Mouse (Mus musculus) brain, embryonic 14.5 days (tissue): ENCODE results near the gene Zkscan17. TPM values are rescaled to one million over a fixed set of nuclear protein-coding genes. Genes with fewer than 3 reads are reported as not detected.

ENCODE experiments used
- DNase-seq: peaks from one replicate; pipeline ENCODE4 v3.0.0-alpha.2; 2011; ENCODE audit warnings: low read depth
- CTCF ChIP-seq: fragments of 200-500 bp; IDR thresholded peaks from 2 replicates; pipeline ENCODE4 v1.5.1; 2012; ENCODE audit warnings: inconsistent platforms, mild to moderate bottlenecking, moderate library complexity, borderline replicate concordance; ENCODE audit not compliant: insufficient read depth, insufficient read length; ENCODE audit errors: extremely low read depth
- POLR2A ChIP-seq: fragments of 200-500 bp; IDR thresholded peaks from 2 replicates; pipeline ENCODE4 v1.6.1; 2012; ENCODE audit warnings: mild to moderate bottlenecking, inconsistent platforms, borderline replicate concordance; ENCODE audit not compliant: poor library complexity, insufficient read depth, insufficient read length, severe bottlenecking; ENCODE audit errors: extremely low read depth
- polyA plus RNA-seq: library from polyadenylated mRNA; depleted of rRNA; stranded (reverse); fragments of >200 nt; gene quantifications from 2 replicates; pipeline ENCODE4 v1.2.3, GENCODE M21; 2012

Gene Zkscan17
- polyA plus RNA-seq, 1 experiment = 16.4 TPM

DNA sequence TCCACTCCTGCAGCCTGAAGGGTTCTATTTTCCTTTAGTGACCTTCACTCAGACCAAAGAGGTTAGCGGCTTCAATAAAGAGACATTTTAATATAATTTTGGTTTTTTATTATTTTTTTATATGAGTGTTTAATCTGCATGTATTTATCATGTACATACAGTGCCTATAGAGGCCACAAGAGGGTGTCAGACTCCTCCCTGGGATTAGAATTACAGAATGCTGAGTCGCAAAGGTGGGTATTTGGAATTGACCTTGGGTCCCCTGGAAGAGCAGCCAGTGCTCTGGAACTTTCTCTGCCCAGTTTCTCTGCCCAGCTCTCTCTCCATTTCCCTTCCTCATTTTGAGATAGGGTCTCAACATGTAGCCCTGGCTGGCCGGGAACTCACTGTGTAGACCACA is 13.0 kb downstream of the Zkscan17 start:
- TF ChIP-seq POLR2A (no peak), CTCF (no peak)
- no peak for DNase-seq

DNA sequence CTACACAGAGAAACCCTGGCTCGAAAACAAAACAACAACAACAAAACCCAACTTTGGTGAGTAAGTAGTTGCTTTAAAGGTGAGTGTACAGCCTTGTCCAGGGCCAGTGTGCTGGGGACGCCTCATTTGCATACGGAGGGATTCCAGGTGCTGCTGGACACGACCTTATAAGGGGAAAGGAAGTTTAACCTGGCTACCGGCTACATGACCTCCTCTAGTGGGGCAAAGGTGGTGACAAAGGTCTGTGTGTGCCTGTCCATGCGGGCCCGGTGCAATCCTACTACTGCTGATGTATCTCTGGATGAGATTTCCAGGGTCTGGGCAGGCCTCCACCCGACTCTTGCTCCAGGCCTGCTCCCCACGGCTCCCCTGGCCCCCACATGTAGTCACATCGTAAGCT is 13.8 kb downstream of the Zkscan17 start:
- TF ChIP-seq POLR2A (no peak), CTCF (no peak)
- DNase-seq = no peak

DNA sequence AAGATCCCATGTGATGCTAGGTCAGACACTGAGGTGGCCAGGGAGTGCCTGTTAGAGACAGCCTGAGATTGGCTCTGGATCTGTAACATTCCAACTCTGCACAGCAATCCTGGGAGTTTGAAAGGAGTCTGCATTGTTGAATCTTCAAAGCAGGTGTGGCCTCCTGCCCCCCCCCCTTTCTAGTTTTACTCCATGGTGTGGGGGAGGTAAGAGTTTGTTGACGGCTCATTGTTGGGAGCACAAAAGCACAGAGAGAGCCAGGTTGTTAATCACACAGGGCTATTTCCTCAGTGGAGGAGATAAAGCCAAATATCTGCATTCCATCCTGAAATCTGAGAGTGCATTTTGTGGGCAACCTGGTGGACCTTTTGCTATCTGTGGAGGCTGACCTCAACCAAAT is 15.0 kb downstream of the Zkscan17 start:
- no peak for TF ChIP-seq CTCF
- TF ChIP-seq POLR2A = no peak
- no peak for DNase-seq

DNA sequence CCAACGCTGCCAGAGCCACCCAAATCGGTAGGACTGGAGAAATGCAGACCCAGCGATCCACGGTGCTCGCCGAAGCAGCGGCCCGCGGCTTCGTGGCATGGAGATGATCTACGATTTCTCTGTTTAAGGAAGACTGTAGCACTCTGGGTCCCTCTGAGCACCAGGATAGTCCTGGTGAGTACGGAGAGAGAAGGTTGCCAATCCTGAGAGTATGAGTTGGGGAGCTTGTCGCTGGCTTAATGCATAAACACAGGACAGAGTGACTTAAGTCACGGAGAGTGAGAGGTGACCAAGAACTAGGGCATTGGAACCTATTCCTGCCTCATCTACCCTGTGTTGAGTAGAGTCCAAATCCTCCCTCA is 19.9 kb downstream of the Zkscan17 start:
- TF ChIP-seq POLR2A (no peak), CTCF (no peak)
- no peak for DNase-seq

DNA sequence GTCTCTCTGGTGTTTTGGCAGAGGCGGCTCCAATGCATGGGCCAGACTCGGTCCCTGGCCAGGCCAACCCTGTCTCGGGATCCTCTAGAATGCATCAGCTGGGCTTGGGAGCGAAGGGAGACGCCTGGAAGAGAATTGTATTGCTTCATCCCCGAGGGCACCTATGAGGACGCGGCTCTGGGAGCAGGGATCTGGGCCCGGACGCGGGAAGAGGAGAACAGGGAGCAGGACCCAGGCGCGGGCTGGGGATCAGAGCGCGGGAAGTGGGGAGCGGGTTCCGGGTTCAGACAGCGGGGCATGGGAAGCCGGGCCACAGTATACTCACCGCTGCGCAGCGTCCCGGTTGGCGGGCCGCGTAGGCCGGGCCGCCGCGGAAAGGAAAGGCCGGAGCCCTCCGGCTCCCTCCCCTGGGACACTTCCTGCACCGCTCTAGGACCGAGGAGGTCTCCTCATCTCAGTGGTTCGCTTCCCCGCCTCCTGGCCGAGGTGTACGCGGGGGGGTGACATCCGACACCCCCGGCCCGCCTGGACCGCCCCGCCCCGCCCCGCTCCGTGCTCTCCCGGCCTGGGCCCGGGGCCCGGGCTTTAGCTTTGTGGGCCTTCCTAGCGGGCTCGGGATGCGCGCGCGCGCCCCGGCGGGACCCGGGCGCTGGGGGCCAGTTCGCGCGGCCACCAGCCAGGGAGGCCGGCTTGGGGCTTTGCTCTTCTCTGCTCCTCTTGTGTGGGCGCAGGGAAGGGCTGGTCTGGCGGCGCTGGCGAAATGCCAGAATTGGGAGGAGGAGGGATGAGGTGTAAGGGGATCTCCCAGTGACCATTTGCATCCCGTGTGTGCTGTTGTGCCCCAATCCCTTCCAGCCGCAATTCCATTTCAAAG is 20.5 kb downstream of the Zkscan17 start:
- TF ChIP-seq CTCF (no peak), POLR2A (peak; percentile 47)
- DNase-seq = peak; percentile 95

DNA sequence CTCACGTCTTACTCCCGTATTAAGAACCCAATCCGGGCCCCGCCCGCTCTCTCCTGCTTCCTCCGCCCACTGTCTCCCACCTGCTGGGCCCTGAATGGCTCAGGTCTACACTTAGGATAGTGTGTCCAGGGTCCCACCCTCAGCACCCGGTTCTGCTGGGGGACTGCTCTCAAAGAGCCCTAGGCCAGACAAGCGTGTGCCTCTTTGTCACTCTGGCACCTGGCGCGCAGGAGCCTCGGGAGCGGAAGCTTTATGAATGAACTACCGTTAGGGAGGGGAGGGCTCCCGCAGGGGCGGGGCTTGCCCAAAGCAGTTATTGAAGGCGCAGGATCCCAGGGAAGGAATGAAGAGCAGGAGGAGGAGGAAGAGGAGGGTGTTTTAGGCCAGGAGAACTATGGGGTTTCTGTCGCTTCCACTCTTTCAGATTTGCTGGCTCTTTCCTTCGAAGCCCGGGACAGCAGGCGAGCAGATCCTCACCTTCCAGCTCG is 21.2 kb downstream of the Zkscan17 start:
- peak; percentile 87 for DNase-seq
- TF ChIP-seq CTCF = no peak
- TF ChIP-seq POLR2A = no peak

DNA sequence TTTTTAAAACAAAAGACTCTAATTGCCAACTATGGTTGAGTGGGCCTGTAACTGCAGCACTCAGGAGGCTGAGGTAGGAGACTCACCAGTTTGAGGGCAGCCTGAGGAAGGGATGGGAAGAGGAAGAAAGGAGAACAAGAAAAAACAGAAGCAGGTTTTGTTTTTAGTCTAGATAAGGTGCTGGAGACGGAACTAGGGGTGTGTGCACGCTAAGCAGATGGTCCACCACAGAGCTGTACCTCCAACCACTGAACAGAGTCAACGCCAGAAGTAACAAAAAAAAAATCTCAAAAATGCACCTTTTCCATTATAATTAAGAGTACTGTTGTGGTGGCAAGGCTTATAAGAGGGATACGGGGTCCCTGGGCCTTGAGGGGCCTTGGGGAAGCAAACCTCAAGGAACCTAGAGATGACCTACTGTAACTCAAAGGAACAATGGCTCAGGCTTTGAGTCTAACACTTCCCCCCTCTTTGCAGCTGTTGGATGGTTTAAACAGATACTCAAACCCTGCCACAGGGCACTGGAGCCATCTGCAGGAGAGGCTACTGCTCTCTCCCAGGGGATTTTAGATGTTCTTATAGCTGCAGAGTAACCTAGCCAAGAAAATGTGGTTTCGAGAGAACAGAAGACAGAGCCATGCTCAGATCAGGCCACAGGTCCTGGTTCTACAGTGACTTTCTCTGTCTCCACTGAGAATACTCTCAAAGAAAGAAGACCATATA is 24.4 kb downstream of the Zkscan17 start:
- DNase-seq = no peak
- no peak for TF ChIP-seq POLR2A
- TF ChIP-seq CTCF = no peak

DNA sequence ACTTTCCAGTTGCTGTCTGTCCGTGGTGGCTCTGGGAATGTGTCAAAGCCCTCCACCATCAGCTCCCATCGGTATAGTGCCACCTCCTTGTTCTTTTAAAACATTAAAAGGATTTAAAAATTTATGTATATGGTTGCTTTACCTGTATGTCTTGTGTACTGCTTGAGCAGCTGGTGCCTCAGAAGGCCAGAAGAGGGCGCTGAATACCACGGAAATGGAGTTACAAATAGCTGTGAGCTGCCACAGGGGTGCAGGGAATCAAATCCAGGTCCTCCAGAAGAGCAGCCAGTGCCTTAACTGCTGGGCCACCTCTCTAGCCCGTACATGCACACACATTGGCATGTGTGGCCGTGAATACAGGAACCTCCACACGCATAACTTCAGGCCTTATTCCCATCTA is 28.8 kb downstream of the Zkscan17 start:
- no peak for DNase-seq
- TF ChIP-seq CTCF = no peak
- TF ChIP-seq POLR2A = no peak

DNA sequence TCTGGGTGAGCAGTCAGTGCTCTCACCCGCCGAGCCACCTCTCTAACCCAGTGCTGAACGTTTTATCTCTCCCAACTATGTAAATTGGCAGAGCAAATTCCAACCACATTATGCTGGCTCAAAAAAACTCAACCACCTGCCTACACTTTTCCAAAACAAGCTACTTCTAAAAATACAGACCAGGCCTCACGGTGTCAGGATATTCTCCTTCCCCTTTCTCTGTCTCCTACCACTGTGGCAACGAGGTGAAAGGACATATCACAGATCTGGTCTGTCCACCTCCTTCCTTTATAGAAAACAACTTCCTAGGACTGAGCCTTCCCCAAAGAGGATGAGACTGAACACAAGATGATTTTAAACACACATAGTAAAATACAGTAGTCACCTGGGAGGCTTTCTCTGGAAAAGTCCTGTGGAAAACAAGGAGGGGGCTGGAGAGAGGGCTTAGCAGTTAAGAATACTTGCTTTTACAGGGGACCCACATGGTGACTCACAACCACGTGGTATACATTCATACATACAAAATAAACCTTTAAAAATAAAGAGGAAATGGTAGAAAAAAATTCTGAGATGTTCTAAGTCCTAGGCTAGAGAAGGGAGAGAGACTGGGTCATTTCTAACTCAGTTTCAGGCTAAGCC is 29.8 kb downstream of the Zkscan17 start:
- no peak for DNase-seq
- TF ChIP-seq POLR2A = no peak
- TF ChIP-seq CTCF = no peak

DNA sequence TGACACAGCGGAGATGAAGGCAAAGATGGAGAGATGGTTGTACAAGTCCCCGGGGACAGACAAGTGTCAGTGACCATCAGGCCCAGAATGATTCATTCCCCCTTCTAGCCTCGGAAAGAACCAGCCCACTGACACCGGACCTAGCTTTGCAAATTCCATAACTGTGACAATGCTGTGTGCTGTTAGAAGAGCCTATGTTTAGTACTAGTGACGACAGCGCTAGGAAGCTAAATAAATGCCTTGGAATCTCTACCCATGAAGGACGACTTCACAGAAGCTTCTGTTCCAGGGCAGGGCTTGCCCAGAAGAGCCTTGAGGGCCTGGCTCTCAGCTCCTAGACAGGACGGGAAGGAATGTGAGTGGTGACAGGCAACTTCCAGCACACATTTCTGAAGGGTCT is 40.3 kb downstream of the Zkscan17 start:
- no peak for DNase-seq
- TF ChIP-seq CTCF (no peak), POLR2A (no peak)

DNA sequence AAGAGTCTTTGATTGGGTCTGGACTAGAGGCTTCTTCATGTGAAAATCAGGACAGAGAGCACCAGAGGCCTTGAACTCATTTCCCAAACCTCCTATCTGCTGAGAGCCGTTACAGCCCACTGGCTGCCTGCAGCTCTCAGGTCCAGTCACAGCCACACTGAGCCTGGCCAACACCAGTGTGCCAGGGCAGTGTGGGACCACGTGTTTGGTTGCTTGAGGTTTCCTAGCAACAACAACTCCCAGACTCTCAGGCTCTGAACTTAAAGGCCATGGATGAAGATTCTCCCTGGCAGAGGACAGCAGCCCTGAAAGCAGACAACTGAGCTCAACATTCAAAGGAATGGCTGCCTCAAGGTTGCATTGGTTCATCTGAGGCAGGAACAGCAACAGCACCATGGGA is 40.9 kb downstream of the Zkscan17 start:
- no peak for DNase-seq
- TF ChIP-seq POLR2A (no peak), CTCF (no peak)

DNA sequence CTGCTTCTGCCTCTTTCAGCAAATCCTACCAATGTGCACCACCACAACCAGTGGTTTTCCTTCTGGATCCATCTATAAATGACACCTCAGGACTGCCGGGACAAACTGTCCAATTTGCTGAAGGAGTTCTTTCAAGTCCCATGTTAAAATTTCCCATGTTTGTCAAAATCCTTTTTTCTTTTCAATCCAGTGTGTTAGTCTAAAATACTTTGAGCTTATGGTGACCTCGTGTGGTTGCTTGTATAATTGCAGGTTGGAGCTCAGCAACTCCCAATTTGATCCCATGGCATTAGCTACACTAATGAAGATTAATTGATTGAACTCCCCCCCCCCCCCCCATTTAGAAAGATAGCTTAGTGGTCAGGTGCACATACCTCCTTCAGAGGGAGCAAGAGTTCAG is 43.3 kb downstream of the Zkscan17 start:
- TF ChIP-seq CTCF (peak; percentile 60; the same call in 1 of the 2 replicates), POLR2A (no peak)
- DNase-seq = peak; percentile 76

DNA sequence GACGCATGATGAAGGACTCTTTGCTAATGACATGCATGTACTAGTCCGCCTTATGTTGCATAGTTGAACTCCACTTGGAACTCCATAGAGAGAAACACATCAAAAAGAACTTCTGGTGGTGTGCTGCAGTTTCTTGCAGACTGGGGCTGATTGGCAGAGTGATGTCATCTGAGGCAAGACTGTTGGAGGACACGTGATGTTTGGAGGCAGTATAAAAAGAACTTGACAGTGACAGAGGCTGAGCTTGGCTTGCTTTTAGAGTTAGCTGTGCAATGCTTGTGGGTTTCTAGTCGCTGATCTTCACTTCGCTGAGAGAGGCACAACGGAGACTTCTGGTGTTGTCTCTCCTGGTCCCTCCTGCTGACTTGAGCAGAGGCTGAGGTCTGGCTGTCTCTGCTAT is 49.3 kb downstream of the Zkscan17 start:
- no peak for DNase-seq
- TF ChIP-seq POLR2A (no peak), CTCF (no peak)

DNA sequence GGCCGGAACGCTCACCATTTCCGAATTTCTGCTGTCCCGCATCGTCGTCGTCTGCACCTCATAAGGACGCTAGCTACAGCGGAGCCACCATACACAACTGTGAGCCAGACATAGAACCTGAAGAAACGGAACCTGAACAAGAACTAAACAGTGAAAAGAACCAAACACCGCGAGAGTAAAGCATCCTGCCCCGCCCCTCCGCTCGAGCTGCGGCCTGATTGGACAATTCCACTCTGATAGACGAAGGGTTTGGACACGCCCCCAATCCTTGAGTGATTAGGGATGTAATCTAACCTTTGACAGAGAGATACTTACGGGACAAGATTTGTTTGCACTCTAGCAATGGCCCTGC is 54.2 kb downstream of the Zkscan17 start, which contains the start of gene Zfp867:
Zfp867 (minus strand) TSS at position 149 of the 352 bp plus-strand sequence.
- peak; percentile 96 for DNase-seq
- TF ChIP-seq POLR2A = no peak
- TF ChIP-seq CTCF = no peak
